Mouse (Mus musculus) midbrain, postnatal 0 days (tissue): Measurements from ENCODE around the gene Mical2. TPM values are rescaled to one million over a fixed set of nuclear protein-coding genes. Genes with fewer than 3 reads are reported as not detected.

Experiments
- ATAC-seq: fragments of 200-750 bp; cut with Nextera tagmentation; 2 replicates; pipeline ENCODE4 v1.8.0; 2017; ENCODE audit warnings: moderate number of reproducible peaks, mild to moderate bottlenecking, moderate TSS enrichment, moderate library complexity; ENCODE audit not compliant: low FRiP score
- DNase-seq: peaks from one replicate; pipeline ENCODE4 v3.0.0-alpha.2; 2015; ENCODE audit warnings: low spot score
- H3K27ac ChIP-seq: fragments of 300-500 bp; sonication (generic); 2 replicates; pipeline ENCODE4 v1.5.1; 2014; ENCODE audit warnings: low read depth, mild to moderate bottlenecking, low read length, mixed read lengths
- H3K27me3 ChIP-seq: fragments of 300-500 bp; sonication (generic); 2 replicates; pipeline ENCODE4 v1.6.1; 2014; ENCODE audit warnings: low read length, control low read depth, mixed read lengths; ENCODE audit not compliant: insufficient read depth
- H3K36me3 ChIP-seq: fragments of 300-500 bp; sonication (generic); 2 replicates; pipeline ENCODE4 v1.6.1; 2014; ENCODE audit warnings: low read length, control low read depth, mixed read lengths; ENCODE audit not compliant: insufficient read depth
- H3K4me1 ChIP-seq: fragments of 300-500 bp; sonication (generic); 2 replicates; pipeline ENCODE4 v1.6.1; 2014; ENCODE audit warnings: mild to moderate bottlenecking, control low read depth, antibody characterized with exemption, low read length, mixed read lengths; ENCODE audit not compliant: insufficient read depth
- H3K4me2 ChIP-seq: fragments of 300-500 bp; sonication (generic); 2 replicates; pipeline ENCODE4 v1.6.1; 2014; ENCODE audit warnings: low read depth, mild to moderate bottlenecking, low read length, mixed read lengths; ENCODE audit not compliant: poor library complexity, severe bottlenecking
- H3K4me3 ChIP-seq: fragments of 300-500 bp; sonication (generic); 2 replicates; pipeline ENCODE4 v1.5.1; 2014; ENCODE audit warnings: low read depth, mild to moderate bottlenecking, low read length, moderate library complexity
- H3K9ac ChIP-seq: fragments of 300-500 bp; sonication (generic); replicated peaks from 2 replicates; pipeline ENCODE4 v1.6.1; 2014; ENCODE audit warnings: mild to moderate bottlenecking, low read length, moderate library complexity, mixed read lengths; ENCODE audit not compliant: poor library complexity, severe bottlenecking
- H3K9me3 ChIP-seq: fragments of 300-500 bp; sonication (generic); 2 replicates; pipeline ENCODE4 v1.6.1; 2016; ENCODE audit warnings: low read length, control low read depth
- CTCF ChIP-seq: IDR thresholded peaks from 2 replicates; pipeline ENCODE4 v1.5.1; 2016; ENCODE audit warnings: antibody characterized with exemption, mild to moderate bottlenecking
- WGBS: fragments of 180-500 bp; shearing (Covaris S2); extraction: QIAGEN DNeasy Blood & Tissue Kit; methylation state at CpG from one replicate; pipeline ENCODE4 v1.1.7; 2014; 5-methylcytosine and 5-hydroxymethylcytosine counted together
- polyA plus RNA-seq: library from polyadenylated mRNA; unstranded; fragments of >200 nt; fragmentation: Nextera tagmentation; extraction: Ambion mirVana; gene quantifications from 2 replicates; pipeline ENCODE4 v1.2.1, GENCODE M21; 2015
- total RNA-seq: library from RNA; depleted of rRNA; stranded (reverse); fragments of >200 nt; gene quantifications from 2 replicates; pipeline ENCODE4 v1.2.3, GENCODE M21; 2014

The Mical2 gene
- total and polyA plus RNA-seq, 2 experiments from 2014 or later = 6.2 to 11.0 TPM

DNA sequence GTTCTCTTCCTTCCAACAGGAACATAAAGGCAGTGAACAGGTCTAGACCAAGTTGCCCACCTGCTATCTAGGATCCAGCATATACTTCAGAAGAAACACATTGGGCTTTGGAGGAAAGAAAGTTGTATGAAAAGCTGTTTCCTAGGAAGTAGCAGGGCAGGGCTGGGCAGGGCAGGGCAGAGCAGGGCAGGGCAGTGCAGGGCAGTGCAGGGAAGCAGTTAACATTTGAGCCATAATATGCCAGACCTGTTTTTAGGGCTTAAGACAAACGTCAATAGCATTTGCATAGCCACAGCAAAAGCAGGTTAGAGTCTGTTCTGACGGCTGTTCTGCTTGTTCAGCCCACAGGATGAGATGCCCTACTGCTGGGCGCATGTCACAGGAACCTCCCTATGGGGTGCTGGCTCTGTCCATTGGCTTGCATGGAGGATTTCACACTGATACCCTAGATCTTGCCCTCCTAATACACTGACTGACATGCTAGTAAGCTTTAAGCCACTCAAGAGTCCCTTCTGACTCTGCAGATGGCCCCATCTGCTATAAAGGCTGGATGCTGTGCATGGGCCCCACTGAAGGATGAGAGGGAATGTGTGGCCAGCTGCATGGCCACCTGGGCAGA is 29.7 kb downstream of the Mical2 start:
- no peak for TF ChIP-seq CTCF
- Histone ChIP-seq H3K9ac (no peak overlapping the region), H3K36me3 (no peaks in the 10 kb centered on the region)

DNA sequence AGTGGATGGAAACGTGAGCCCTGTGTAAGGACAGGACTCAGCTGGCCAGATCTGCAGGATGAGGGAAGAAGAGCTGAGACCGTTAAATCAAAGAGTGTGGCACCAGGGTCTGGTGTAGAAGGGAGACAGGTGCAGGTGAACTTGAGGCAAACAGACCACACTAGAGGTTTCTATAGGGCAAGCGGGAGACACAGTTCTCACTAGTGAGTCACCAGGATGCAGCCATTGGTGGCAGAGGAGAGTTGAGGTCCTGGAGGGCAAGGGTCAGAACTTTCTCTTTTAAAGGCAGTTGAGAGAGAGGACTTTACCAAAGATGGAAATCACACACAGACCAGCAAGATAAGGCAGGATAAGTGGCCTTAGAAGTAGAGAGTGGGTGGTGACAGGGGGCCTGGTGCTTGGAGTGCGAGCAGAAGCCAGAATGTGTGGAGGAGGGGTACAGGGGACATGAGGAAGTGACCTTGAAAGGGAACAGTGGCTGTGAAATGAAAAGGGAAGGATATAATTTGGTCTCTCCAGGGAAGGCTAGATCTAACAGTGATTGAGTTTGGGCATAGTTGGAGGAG is 32.8 kb downstream of the Mical2 start:
- TF ChIP-seq CTCF = no peak
- H3K36me3 ChIP-seq = no peaks in the 10 kb centered on the region
- 79% methylated on average over 4 of the region's 4 CpGs for WGBS
- no peak overlapping the region for H3K9ac ChIP-seq
- H3K4me1 ChIP-seq = no peaks in the 10 kb centered on the region
- ATAC-seq (no peak), DNase-seq (no peak)
- H3K4me2 ChIP-seq = no peak overlapping the region
- H3K27me3 ChIP-seq = no peaks in the 10 kb centered on the region
- no peaks in the 10 kb centered on the region for H3K9me3 ChIP-seq
- H3K27ac ChIP-seq = no peak overlapping the region
- no peak overlapping the region for H3K4me3 ChIP-seq

More for the DNA sequence above, 29.7 kb downstream of the Mical2 start:
- ATAC-seq (no peak), DNase-seq (no peak)
- H3K4me3 ChIP-seq = no peak overlapping the region
- no peak overlapping the region for H3K27ac ChIP-seq
- H3K4me2 ChIP-seq = no peak overlapping the region
- H3K9me3 ChIP-seq = no peaks in the 10 kb centered on the region
- no peaks in the 10 kb centered on the region for H3K4me1 ChIP-seq
- no peaks in the 10 kb centered on the region for H3K27me3 ChIP-seq
- WGBS = 45% methylated on average over 3 of the region's 3 CpGs

- H3K9me3 ChIP-seq = no peaks in the 10 kb centered on the region
- TF ChIP-seq CTCF = no peak
- no peaks in the 10 kb centered on the region for H3K4me1 ChIP-seq
- DNase-seq (no peak), ATAC-seq (no peak)
- H3K27ac ChIP-seq = no peak overlapping the region
- no peak overlapping the region for H3K4me3 ChIP-seq
- H3K27me3 ChIP-seq = no peaks in the 10 kb centered on the region
- no peaks in the 10 kb centered on the region for H3K36me3 ChIP-seq
- no peak overlapping the region for H3K9ac ChIP-seq
- no peak overlapping the region for H3K4me2 ChIP-seq
- WGBS = 87% methylated on average over 4 of the region's 4 CpGs
These were observed 33.6 kb downstream of the Mical2 start for GRCm38 (mm10) chr7:112259286-112259685.

DNA sequence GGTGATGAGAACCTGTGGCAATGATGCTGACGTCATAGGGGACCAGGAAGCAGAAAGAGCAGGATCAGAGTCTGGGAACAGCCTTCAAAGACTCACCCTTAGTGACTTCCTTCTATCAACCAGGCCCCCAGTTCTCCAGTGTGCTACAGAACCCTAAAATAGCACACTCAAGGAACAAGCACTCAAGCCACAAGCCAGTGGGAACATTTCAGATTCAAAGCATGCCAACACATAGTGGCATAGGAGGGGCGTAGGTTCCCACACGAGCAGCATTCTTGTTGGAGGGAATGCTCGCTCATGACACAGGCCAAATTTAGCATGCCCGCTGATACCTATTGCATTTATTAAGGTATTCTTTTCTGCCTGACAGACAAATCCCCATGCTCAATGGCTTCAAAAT is 35.5 kb downstream of the Mical2 start:
- DNase-seq (no peak), ATAC-seq (no peak)
- TF ChIP-seq CTCF = no peak
- 84% methylated on average over 5 of the region's 5 CpGs for WGBS
- Histone ChIP-seq H3K27me3 (no peaks in the 10 kb centered on the region), H3K27ac (no peak overlapping the region), H3K9me3 (no peaks in the 10 kb centered on the region), H3K36me3 (no peaks in the 10 kb centered on the region), H3K9ac (no peak overlapping the region), H3K4me1 (no peaks in the 10 kb centered on the region), H3K4me2 (no peak overlapping the region), H3K4me3 (no peak overlapping the region)

GRCm38 (mm10) chr7:112267266-112267665 is 41.6 kb downstream of the Mical2 start:
- DNase-seq (no peak), ATAC-seq (no peak)
- Histone ChIP-seq H3K9ac (no peak overlapping the region), H3K4me1 (no peaks in the 10 kb centered on the region), H3K4me3 (no peak overlapping the region), H3K9me3 (no peaks in the 10 kb centered on the region), H3K27me3 (no peaks in the 10 kb centered on the region), H3K36me3 (no peaks in the 10 kb centered on the region), H3K27ac (no peak overlapping the region), H3K4me2 (no peak overlapping the region)
- TF ChIP-seq CTCF = no peak
- WGBS = 80% methylated on average over 5 of the region's 5 CpGs

- Histone ChIP-seq H3K9me3 (no peaks in the 10 kb centered on the region), H3K27me3 (no peaks in the 10 kb centered on the region), H3K9ac (no peak overlapping the region), H3K4me2 (no peak overlapping the region), H3K27ac (no peak overlapping the region), H3K4me3 (no peak overlapping the region), H3K4me1 (no peaks in the 10 kb centered on the region), H3K36me3 (no peaks in the 10 kb centered on the region)
- ATAC-seq = no peak
- no peak for TF ChIP-seq CTCF
- DNase-seq = no peak
- WGBS = 87% methylated on average over 15 of the region's 15 CpGs
These were observed 43.2 kb downstream of the Mical2 start for GRCm38 (mm10) chr7:112268761-112269425.
